Mouse (Mus musculus) embryonic fibroblast, embryonic 13.5 days (primary cell): ENCODE results near the gene Ncaph. TPM values are rescaled to one million over a fixed set of nuclear protein-coding genes. Genes with fewer than 3 reads are reported as not detected.
"Not testable (repeated sequence)": the region's sequence is repeated elsewhere in the genome, so short reads cannot be mapped to it uniquely, and the experiment has no call there.

Experiments used
- H3K27ac ChIP-seq: 2 replicates; pipeline ENCODE4 v1.5.1; 2012; ENCODE audit warnings: low read length, control low read depth, inconsistent platforms; ENCODE audit not compliant: insufficient read depth
- H3K4me1 ChIP-seq: 2 replicates; pipeline ENCODE4 v1.6.1; 2011; ENCODE audit warnings: low read length; ENCODE audit not compliant: control insufficient read depth, insufficient read depth
- H3K4me3 ChIP-seq: 2 replicates; pipeline ENCODE4 v1.5.1; 2011; ENCODE audit warnings: mild to moderate bottlenecking, control low read depth, low read length; ENCODE audit not compliant: insufficient read depth
- CTCF ChIP-seq: IDR thresholded peaks from 2 replicates; pipeline ENCODE4 v1.5.1; 2011; ENCODE audit warnings: mild to moderate bottlenecking, control low read depth, low read length, moderate library complexity, borderline replicate concordance; ENCODE audit not compliant: insufficient read depth
- POLR2A ChIP-seq: IDR thresholded peaks from 2 replicates; pipeline ENCODE4 v1.6.1; 2011; ENCODE audit warnings: low read depth, mild to moderate bottlenecking, control low read depth, low read length, moderate library complexity
- polyA plus RNA-seq: library from polyadenylated mRNA; stranded (reverse); fragments of >200 nt; gene quantifications from 2 replicates; pipeline ENCODE4 v1.2.4, GENCODE M21; 2011; ENCODE audit warnings: low read depth; ENCODE audit not compliant: missing spikeins, insufficient read length

Gene Ncaph
- polyA plus RNA-seq, 1 experiment, result 38.2 TPM

DNA sequence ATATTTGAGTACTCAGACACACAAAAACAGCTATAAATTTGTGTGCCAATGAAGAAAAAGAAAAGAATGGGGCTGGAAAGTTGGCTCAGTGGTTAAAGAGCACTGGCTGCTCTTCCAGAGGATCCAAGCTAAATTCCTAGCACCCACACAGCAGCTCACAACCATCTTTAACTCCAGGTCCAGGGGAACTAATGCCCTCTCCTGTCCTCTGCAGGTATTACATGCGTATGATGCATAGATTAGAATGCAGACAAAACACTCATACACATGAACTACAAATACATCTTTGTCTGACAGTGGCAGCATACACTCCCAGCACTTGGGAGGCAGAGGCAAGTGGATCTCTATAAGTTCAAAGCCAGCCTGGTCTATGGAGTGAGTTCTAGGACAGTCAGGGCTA lies 5.9 kb upstream of the Ncaph start:
- Histone ChIP-seq H3K4me1 (0 out of 2 replicates have a peak, but pooled peaks cover 2% of the 10 kb centered on the region), H3K4me3 (no peak overlapping the region), H3K27ac (no peak overlapping the region)
- no peak for TF ChIP-seq POLR2A
- no peak for TF ChIP-seq CTCF

DNA sequence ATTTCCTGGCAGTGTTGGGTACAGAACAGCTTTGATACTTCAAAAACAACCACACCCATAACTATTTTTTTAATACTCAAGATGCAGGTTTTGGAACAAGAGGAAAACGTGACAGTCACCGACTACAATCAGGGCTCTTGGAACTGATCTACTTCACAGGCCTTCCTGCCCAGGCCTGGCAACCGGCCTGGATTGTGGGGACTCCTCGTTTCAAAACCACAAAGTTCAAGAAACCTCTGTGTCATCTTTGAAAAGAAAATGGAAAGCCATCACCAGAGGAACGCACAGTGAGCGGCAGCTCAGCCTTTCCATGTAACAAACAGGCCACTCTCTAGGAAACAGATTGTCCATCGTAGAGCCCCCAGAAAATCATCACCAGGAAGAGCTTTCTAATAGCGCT lies 5.3 kb upstream of the Ncaph start:
- H3K27ac ChIP-seq, result no peak overlapping the region

DNA sequence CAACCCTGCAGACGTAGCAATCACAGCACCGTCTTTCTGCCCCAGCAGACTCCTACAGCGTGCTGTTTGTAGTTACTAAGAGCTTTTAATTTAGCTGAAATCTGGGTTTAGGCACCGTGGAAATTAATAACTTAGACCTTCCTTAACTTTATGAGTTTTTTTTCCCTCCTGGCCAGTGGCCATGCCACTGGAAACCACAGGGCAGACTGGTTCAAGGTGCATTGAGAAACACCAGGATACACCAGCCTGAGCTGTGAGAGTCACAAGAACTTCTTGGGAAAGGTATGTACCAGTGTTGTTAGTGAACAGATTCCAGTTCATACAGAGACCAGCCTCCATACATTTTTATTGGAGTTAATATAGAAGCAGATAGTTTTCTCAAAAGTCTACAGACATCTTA lies 4.7 kb upstream of the Ncaph start:
- no peak overlapping the region for H3K4me3 ChIP-seq
- no peak overlapping the region for H3K27ac ChIP-seq
- TF ChIP-seq CTCF, result no peak
- TF ChIP-seq POLR2A, result no peak
- H3K4me1 ChIP-seq, result 0 out of 2 replicates have a peak, but pooled peaks cover 2% of the 10 kb centered on the region

More for the DNA sequence above, 5.3 kb upstream of the Ncaph start:
- H3K4me1 ChIP-seq, result 0 out of 2 replicates have a peak, but pooled peaks cover 2% of the 10 kb centered on the region
- H3K4me3 ChIP-seq, result no peak overlapping the region
- TF ChIP-seq POLR2A (no peak), CTCF (no peak)

DNA sequence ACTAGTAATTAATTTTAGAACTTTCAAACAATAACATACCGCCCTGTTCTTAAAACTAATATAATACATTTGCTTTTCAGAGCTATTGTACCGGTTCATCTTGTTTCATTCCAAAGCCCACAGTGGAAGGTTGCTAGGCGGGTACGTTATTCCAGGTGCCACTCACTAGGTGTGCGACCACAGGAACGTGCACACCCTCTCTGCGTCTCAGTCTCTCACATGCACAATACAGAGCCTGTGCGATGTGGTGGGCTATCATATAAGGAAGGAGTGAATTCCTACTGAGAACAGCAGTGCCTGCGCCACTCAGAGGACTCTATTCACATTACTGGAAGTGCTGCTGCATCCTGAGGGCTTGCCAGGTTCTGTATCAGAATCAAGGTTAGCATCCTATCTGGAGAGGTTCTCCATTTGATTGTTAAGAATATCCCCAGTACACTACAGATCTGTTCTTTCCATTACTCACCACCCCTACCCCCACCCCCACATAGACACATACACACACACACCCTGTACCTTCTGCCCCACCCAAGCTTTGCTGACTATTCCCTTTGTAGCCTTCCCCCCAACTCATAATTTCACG lies 4.2 kb upstream of the Ncaph start:
- TF ChIP-seq CTCF, result no peak
- TF ChIP-seq POLR2A, result no peak
- 0 out of 2 replicates have a peak, but pooled peaks cover 2% of the 10 kb centered on the region for H3K4me1 ChIP-seq
- no peak overlapping the region for H3K27ac ChIP-seq
- no peak overlapping the region for H3K4me3 ChIP-seq

DNA sequence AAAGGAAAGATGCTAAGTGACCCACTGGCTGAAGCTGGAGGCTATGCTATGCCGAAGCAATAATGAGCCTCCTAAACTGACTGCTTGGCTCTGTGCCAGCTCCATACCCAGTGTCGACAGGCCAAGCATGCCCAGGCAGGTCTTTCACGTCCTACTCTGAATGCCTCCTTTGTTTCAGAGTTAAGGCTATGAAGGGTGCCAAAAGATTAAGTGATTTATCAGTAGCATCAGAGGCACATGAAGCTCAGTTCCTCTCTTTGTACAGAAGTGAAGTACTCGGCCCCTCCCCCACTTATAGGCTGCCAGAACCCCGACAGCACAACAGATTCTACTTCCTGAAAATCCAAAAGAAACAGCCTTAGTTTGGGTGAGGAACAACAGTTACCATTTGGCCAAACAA lies 3.2 kb upstream of the Ncaph start:
- Histone ChIP-seq H3K4me3 (no peak overlapping the region), H3K4me1 (no peaks in the 10 kb centered on the region), H3K27ac (peak overlapping the region; percentile 7)
- TF ChIP-seq CTCF (no peak), POLR2A (no peak)

DNA sequence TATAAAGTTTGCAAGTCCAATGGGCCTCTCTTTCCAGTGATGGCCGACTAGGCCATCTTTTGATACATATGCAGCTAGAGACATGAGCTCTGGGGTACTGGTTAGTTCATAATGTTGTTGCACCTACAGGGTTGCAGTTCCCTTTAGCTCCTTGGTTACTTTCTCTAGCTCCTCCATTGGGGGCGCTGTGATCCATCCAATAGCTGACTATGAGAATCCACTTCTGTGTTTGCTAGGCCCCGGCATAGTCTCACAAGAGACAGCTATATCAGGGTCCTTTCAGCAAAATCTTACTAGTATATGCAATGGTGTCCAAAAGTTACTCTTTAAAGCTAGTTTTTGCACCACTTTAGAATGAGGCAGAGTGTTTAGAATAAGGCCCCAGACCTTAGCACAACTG lies 1.5 kb upstream of the Ncaph start:
- H3K27ac ChIP-seq, H3K4me3 ChIP-seq: not testable (repeated sequence)

DNA sequence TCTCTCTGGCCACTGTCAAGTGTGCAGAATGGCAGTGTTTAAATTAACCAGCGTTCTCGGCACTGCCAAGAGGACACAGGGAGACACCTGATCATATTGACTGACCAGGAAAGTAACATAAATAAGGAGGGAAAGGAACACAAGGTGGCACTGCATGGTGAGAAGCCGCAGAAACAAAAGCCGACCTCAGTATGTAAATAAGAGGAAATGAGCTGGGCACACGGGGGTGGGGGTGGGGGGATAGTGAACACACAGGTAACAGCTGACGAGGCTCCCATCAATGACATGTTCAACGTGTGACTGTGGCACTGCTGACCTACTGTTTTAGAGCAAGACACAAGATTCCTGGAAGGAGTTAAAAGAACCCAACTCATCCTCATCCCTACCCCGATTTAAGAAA lies 2.4 kb downstream of the Ncaph start:
- H3K4me1 ChIP-seq, result no peaks in the 10 kb centered on the region
- TF ChIP-seq CTCF, result no peak
- TF ChIP-seq POLR2A, result no peak
- H3K4me3 ChIP-seq, result no peak overlapping the region
- no peak overlapping the region for H3K27ac ChIP-seq

More for the DNA sequence above, 1.5 kb upstream of the Ncaph start:
- H3K4me1 ChIP-seq, result not testable (repeated sequence)

DNA sequence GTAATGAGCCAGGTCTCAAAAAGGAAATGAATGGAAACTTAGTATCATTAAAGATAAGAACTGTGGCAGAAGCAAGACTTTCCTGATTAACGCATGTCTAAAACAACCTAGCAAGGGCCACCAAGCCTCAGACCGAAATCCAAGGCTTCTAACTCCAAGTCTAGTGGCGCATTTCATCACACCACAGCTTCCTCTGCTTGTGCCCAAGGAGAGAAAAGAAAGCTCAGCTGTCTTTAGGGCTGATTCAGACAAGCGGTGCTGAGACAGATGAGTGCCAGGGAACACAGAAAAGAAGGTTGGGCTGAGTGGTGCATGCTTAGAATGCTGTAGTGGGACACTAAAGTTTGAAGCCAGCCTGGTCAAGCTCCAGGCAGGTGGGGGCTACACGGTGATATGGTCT lies 4.8 kb downstream of the Ncaph start:
- TF ChIP-seq POLR2A (no peak), CTCF (no peak)
- Histone ChIP-seq H3K27ac (no peak overlapping the region), H3K4me3 (no peak overlapping the region), H3K4me1 (no peaks in the 10 kb centered on the region)

DNA sequence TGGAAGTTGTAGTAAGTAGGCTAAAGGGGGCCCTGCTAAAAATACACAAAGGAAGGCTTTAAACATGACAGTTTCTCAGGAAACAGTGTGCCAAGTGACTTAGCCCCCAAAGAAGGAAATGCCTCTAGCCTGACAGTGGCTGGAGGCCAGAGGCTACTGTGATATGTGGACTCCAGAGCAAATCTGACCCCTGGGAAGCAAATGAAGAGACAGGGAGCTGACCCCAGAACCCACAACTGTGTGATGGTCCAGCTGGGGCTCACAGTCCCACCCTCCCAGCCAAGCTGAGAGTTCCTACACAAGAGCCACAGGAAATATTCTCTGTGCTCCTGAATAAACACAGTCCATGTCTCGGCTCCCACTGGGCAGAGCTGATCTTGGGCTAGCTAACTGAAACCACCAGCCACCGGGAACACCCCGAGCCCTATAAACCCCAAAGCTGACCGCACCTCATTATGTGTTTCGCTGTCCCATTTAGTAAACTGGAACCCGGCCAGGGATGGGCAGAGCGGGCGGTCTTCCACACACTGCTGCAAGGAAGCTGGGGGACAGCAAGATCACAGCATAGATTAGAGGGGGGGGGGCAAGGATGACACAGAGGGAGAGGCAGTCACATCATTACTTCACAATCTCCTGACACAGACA lies 12.0 kb downstream of the Ncaph start:
- Histone ChIP-seq H3K4me3 (no peak overlapping the region), H3K27ac (no peak overlapping the region), H3K4me1 (no peaks in the 10 kb centered on the region)
- TF ChIP-seq CTCF (no peak), POLR2A (no peak)

DNA sequence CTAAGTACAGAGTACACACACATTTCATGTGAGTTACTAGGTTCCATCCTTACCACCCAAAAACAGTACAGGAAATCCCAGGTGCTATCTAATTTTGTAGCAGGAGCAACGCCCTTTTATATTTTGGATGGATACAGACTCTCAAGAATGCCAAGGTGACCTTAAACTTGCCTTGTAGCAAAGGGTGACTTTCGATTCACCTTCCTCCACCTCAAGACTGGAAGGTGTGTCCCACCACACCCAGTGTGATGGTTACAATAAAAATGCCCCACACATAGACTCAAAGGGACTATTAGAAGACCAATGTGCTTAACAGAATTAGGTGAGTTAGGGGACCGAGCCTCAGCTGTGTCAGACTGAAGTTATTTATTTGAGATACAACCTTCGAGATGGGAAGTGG lies 24.8 kb downstream of the Ncaph start:
- Histone ChIP-seq H3K27ac (no peak overlapping the region), H3K4me1 (no peaks in the 10 kb centered on the region), H3K4me3 (no peak overlapping the region)
- TF ChIP-seq CTCF (no peak), POLR2A (no peak)

DNA sequence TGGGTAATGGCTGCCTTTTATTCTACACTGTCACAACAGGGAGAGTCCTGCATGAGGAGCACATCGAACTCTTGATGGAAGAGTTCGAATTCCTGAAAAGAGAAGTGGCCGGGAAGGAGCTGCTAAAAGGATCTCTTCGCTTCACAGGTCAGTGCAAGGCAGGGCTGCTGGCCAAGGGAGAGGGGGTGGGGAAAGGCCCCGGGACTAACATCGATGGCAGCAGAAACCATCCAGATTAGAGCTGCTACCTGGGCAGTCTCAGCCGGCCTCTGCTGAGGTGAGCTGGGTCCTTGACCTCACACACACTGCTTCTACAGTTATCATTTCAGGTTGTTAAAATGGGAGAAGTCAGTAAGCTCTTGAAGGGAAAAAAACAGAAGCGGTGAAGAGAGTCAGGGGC lies 41.8 kb downstream of the Ncaph start:
- Histone ChIP-seq H3K27ac (no peak overlapping the region), H3K4me3 (no peak overlapping the region), H3K4me1 (no peaks in the 10 kb centered on the region)
- TF ChIP-seq POLR2A (no peak), CTCF (no peak)

DNA sequence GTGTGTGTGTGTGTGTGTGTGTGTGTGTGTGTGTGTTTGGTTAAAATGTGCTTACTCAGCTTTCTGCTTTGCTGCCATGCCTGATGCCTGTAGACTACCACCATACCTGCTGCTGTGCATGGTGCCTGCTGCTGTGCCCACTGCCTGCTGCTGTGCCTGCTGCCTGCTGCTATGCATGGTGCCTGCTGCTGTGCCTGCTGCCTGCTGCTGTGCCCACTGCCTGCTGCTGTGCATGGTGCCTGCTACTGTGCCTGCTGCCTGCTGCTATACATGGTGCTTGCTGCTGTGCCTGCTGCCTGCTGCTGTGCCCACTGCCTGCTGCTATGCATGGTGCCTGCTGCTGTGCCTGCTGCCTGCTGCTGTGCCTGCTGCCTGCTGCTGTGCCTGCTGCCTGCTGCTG lies 43.6 kb downstream of the Ncaph start:
- not testable (repeated sequence) for H3K27ac ChIP-seq, H3K4me1 ChIP-seq, H3K4me3 ChIP-seq
